Mouse (Mus musculus) liver, adult 2 months (tissue): ENCODE measurements around the gene Mrpl41.

ENCODE experiments used
- CTCF ChIP-seq: fragments of 200-500 bp; IDR thresholded peaks from 2 replicates; pipeline ENCODE4 v1.5.1; 2011; ENCODE audit warnings: low read depth, low read length, control low read depth
- POLR2A ChIP-seq: fragments of 200-500 bp; IDR thresholded peaks from 2 replicates; pipeline ENCODE4 v1.6.1; 2011; ENCODE audit warnings: low read length, control low read depth; ENCODE audit not compliant: insufficient read depth; ENCODE audit errors: extremely low read depth

DNA sequence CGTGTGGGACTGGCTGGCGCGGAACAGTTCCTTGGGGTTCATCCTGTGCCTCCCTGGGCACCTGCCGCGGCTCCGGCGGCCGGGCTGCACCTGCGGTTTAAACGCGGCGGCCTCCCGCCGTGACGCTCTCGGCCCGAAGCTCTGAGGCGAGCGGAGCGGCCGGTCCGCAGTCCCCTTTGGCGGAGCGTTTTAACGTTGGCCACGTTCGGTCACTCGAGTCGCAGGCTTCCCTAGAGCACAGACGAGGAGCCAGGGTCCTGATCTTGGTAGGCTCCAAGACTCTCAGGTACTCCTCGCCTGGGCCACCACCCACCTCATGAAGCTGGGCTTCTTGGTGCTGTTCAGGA is 24.7 kb downstream of the Mrpl41 start:
- TF ChIP-seq CTCF (no peak), POLR2A (no peak)
